Mouse (Mus musculus) hindbrain, postnatal 0 days (tissue): ENCODE data around the gene Cttnbp2. TPM values are rescaled to one million over a fixed set of nuclear protein-coding genes. Genes with fewer than 3 reads are reported as not detected.

Source experiments
- ATAC-seq: fragments of 200-750 bp; cut with Nextera tagmentation; 2 replicates; pipeline ENCODE4 v1.8.0; 2017; ENCODE audit warnings: mild to moderate bottlenecking, moderate TSS enrichment, moderate library complexity
- DNase-seq: peaks from one replicate; pipeline ENCODE4 v3.0.0-alpha.2; 2015; ENCODE audit warnings: low spot score
- H3K27ac ChIP-seq: fragments of 300-500 bp; sonication (generic); 2 replicates; pipeline ENCODE4 v1.5.1; 2014; ENCODE audit warnings: mild to moderate bottlenecking
- H3K27me3 ChIP-seq: fragments of 300-500 bp; sonication (generic); 2 replicates; pipeline ENCODE4 v1.6.1; 2014; ENCODE audit warnings: low read length, mixed read lengths; ENCODE audit not compliant: insufficient read depth
- H3K36me3 ChIP-seq: fragments of 300-500 bp; sonication (generic); 2 replicates; pipeline ENCODE4 v1.6.1; 2014; ENCODE audit warnings: low read length, mixed read lengths; ENCODE audit not compliant: insufficient read depth
- H3K4me1 ChIP-seq: fragments of 300-500 bp; sonication (generic); 2 replicates; pipeline ENCODE4 v1.6.1; 2014; ENCODE audit warnings: antibody characterized with exemption, low read length, mixed read lengths; ENCODE audit not compliant: insufficient read depth
- H3K4me2 ChIP-seq: fragments of 300-500 bp; sonication (generic); 2 replicates; pipeline ENCODE4 v1.6.1; 2014; ENCODE audit warnings: low read depth, mild to moderate bottlenecking, low read length, moderate library complexity, mixed read lengths
- H3K4me3 ChIP-seq: fragments of 300-500 bp; sonication (generic); 2 replicates; pipeline ENCODE4 v1.5.1; 2014; ENCODE audit warnings: low read length
- H3K9ac ChIP-seq: fragments of 300-500 bp; sonication (generic); replicated peaks from 2 replicates; pipeline ENCODE4 v1.6.1; 2014; ENCODE audit warnings: mild to moderate bottlenecking, low read length, moderate library complexity, mixed read lengths
- H3K9me3 ChIP-seq: fragments of 300-500 bp; sonication (generic); 2 replicates; pipeline ENCODE4 v1.6.1; 2016; ENCODE audit warnings: low read length, mixed read lengths
- CTCF ChIP-seq: IDR thresholded peaks from 2 replicates; pipeline ENCODE4 v1.5.1; 2016; ENCODE audit warnings: antibody characterized with exemption, control low read depth, low read depth
- WGBS: fragments of 180-500 bp; shearing (Covaris S2); extraction: QIAGEN DNeasy Blood & Tissue Kit; methylation state at CpG from one replicate; pipeline ENCODE4 v1.1.7; 2014; 5-methylcytosine and 5-hydroxymethylcytosine counted together
- polyA plus RNA-seq: library from polyadenylated mRNA; unstranded; fragments of >200 nt; fragmentation: Nextera tagmentation; extraction: Ambion mirVana; gene quantifications from 2 replicates; pipeline ENCODE4 v1.2.1, GENCODE M21; 2015
- total RNA-seq: library from RNA; depleted of rRNA; stranded (reverse); fragments of >200 nt; gene quantifications from 2 replicates; pipeline ENCODE4 v1.2.3, GENCODE M21; 2014

Cttnbp2 gene
- total and polyA plus RNA-seq, 2 experiments from 2014 or later: 24.0 to 30.8 TPM

GRCm38 (mm10) chr6:18517626-18518025 is 3.0 kb upstream of the Cttnbp2 start:
- Histone ChIP-seq H3K4me1 (no peaks in the 10 kb centered on the region), H3K4me2 (no peak overlapping the region), H3K36me3 (no peaks in the 10 kb centered on the region), H3K27me3 (no peaks in the 10 kb centered on the region), H3K9me3 (0 out of 2 replicates have a peak, but pooled peaks cover 2% of the 10 kb centered on the region), H3K9ac (no peak overlapping the region), H3K4me3 (no peak overlapping the region), H3K27ac (no peak overlapping the region)
- ATAC-seq (no peak), DNase-seq (no peak)
- no peak for TF ChIP-seq CTCF
- 68% methylated on average over 2 of the region's 2 CpGs for WGBS

- Histone ChIP-seq H3K36me3 (no peaks in the 10 kb centered on the region), H3K4me1 (peaks cover 4% of the 10 kb centered on the region; the same call in 1 of the 2 replicates), H3K27ac (peak overlapping the region; percentile 83), H3K27me3 (no peaks in the 10 kb centered on the region), H3K9me3 (no peaks in the 10 kb centered on the region), H3K9ac (peak overlapping the region; percentile 87), H3K4me3 (peak overlapping the region; percentile 76), H3K4me2 (peak overlapping the region; percentile 64)
- ATAC-seq: peak; percentile 68
- TF ChIP-seq CTCF: peak; percentile 43
- peak; percentile 72 for DNase-seq
- under 1% methylated on average over 28 of the region's 28 CpGs for WGBS
Measured at GRCm38 (mm10) chr6:18513611-18514473, 801 bp downstream of the Cttnbp2 start.

GRCm38 (mm10) chr6:18511886-18512285 is 2.8 kb downstream of the Cttnbp2 start:
- ATAC-seq (no peak), DNase-seq (no peak)
- H3K9ac ChIP-seq: no peak overlapping the region
- peak overlapping the region; percentile 20 for H3K4me3 ChIP-seq
- H3K4me1 ChIP-seq: peaks cover 4% of the 10 kb centered on the region; the same call in 1 of the 2 replicates
- H3K36me3 ChIP-seq: no peaks in the 10 kb centered on the region
- no peak for TF ChIP-seq CTCF
- 54% methylated on average over 6 of the region's 6 CpGs for WGBS
- no peaks in the 10 kb centered on the region for H3K27me3 ChIP-seq
- peak overlapping the region; percentile 64 for H3K4me2 ChIP-seq
- no peaks in the 10 kb centered on the region for H3K9me3 ChIP-seq
- H3K27ac ChIP-seq: no peak overlapping the region

- H3K27me3 ChIP-seq: no peaks in the 10 kb centered on the region
- peaks cover 4% of the 10 kb centered on the region; the same call in 1 of the 2 replicates for H3K4me1 ChIP-seq
- H3K4me3 ChIP-seq: no peak overlapping the region
- no peak overlapping the region for H3K4me2 ChIP-seq
- no peaks in the 10 kb centered on the region for H3K9me3 ChIP-seq
- DNase-seq (no peak), ATAC-seq (no peak)
- H3K27ac ChIP-seq: no peak overlapping the region
- no peak overlapping the region for H3K9ac ChIP-seq
- WGBS: 52% methylated on average over 2 of the region's 2 CpGs
- TF ChIP-seq CTCF: no peak
- no peaks in the 10 kb centered on the region for H3K36me3 ChIP-seq
Measured at GRCm38 (mm10) chr6:18508036-18508435, 6.6 kb downstream of the Cttnbp2 start.

GRCm38 (mm10) chr6:18499833-18500232 is 14.8 kb downstream of the Cttnbp2 start:
- Histone ChIP-seq H3K36me3 (peaks cover 10% of the 10 kb centered on the region; the same call in 1 of the 2 replicates), H3K27ac (no peak overlapping the region), H3K4me2 (no peak overlapping the region), H3K4me1 (no peaks in the 10 kb centered on the region), H3K27me3 (no peaks in the 10 kb centered on the region), H3K9ac (no peak overlapping the region), H3K9me3 (no peaks in the 10 kb centered on the region), H3K4me3 (no peak overlapping the region)
- 66% methylated on average over 5 of the region's 5 CpGs for WGBS
- ATAC-seq: no peak
- DNase-seq: no peak
- TF ChIP-seq CTCF: no peak

- H3K9ac ChIP-seq: no peak overlapping the region
- ATAC-seq (no peak), DNase-seq (no peak)
- no peak for TF ChIP-seq CTCF
- WGBS: 58% methylated on average over 1 of the region's 1 CpGs
- H3K4me1 ChIP-seq: no peaks in the 10 kb centered on the region
- H3K4me3 ChIP-seq: no peak overlapping the region
- peaks cover 9% of the 10 kb centered on the region; the same call in 1 of the 2 replicates for H3K36me3 ChIP-seq
- no peak overlapping the region for H3K27ac ChIP-seq
- H3K9me3 ChIP-seq: no peaks in the 10 kb centered on the region
- no peaks in the 10 kb centered on the region for H3K27me3 ChIP-seq
- no peak overlapping the region for H3K4me2 ChIP-seq
Measured at GRCm38 (mm10) chr6:18492977-18493376, 21.7 kb downstream of the Cttnbp2 start.

GRCm38 (mm10) chr6:18492248-18492901 is 22.3 kb downstream of the Cttnbp2 start:
- Histone ChIP-seq H3K4me2 (no peak overlapping the region), H3K4me3 (no peak overlapping the region), H3K27ac (no peak overlapping the region), H3K27me3 (no peaks in the 10 kb centered on the region), H3K9me3 (no peaks in the 10 kb centered on the region), H3K36me3 (peaks cover 4% of the 10 kb centered on the region; the same call in 1 of the 2 replicates), H3K9ac (no peak overlapping the region), H3K4me1 (no peaks in the 10 kb centered on the region)
- 43% methylated on average over 6 of the region's 6 CpGs for WGBS
- ATAC-seq: no peak
- peak; percentile 44 for DNase-seq
- no peak for TF ChIP-seq CTCF
